Mouse (Mus musculus) limb, embryonic 13.5 days (tissue): ENCODE results near the gene Tecpr2. TPM values are rescaled to one million over a fixed set of nuclear protein-coding genes. Genes with fewer than 3 reads are reported as not detected.

ENCODE experiments used
- ATAC-seq: fragments of 200-750 bp; cut with Nextera tagmentation; 2 replicates; pipeline ENCODE4 v1.8.0; 2017; ENCODE audit warnings: low read depth, moderate number of reproducible peaks, moderate TSS enrichment; ENCODE audit not compliant: low FRiP score
- H3K27ac ChIP-seq: fragments of 300-500 bp; sonication (generic); 2 replicates; pipeline ENCODE4 v1.5.1; 2015; ENCODE audit warnings: inconsistent platforms, mild to moderate bottlenecking, moderate library complexity
- H3K27me3 ChIP-seq: fragments of 300-500 bp; sonication (generic); 2 replicates; pipeline ENCODE4 v1.6.1; 2015; ENCODE audit warnings: mild to moderate bottlenecking, inconsistent platforms
- H3K36me3 ChIP-seq: fragments of 300-500 bp; sonication (generic); 2 replicates; pipeline ENCODE4 v1.6.1; 2015; ENCODE audit warnings: inconsistent platforms, mild to moderate bottlenecking, moderate library complexity
- H3K4me1 ChIP-seq: fragments of 300-500 bp; sonication (generic); 2 replicates; pipeline ENCODE4 v1.6.1; 2015; ENCODE audit warnings: inconsistent platforms
- H3K4me2 ChIP-seq: fragments of 300-500 bp; sonication (generic); replicated peaks from 2 replicates; pipeline ENCODE4 v1.6.1; 2015; ENCODE audit warnings: inconsistent platforms, mild to moderate bottlenecking, moderate library complexity
- H3K4me3 ChIP-seq: fragments of 300-500 bp; sonication (generic); 2 replicates; pipeline ENCODE4 v1.5.1; 2015; ENCODE audit warnings: moderate library complexity, mild to moderate bottlenecking, inconsistent platforms
- H3K9ac ChIP-seq: fragments of 300-500 bp; sonication (generic); 2 replicates; pipeline ENCODE4 v1.6.1; 2015; ENCODE audit warnings: mild to moderate bottlenecking, inconsistent platforms
- H3K9me3 ChIP-seq: fragments of 300-500 bp; sonication (generic); 2 replicates; pipeline ENCODE4 v1.6.1; 2016; ENCODE audit warnings: inconsistent platforms
- WGBS: fragments of 180-500 bp; shearing (Covaris S2); methylation state at CpG from one replicate; pipeline ENCODE4 v1.1.7; 2015; 5-methylcytosine and 5-hydroxymethylcytosine counted together
- polyA plus RNA-seq: library from polyadenylated mRNA; unstranded; fragments of >200 nt; fragmentation: Nextera tagmentation; extraction: Ambion mirVana; gene quantifications from 2 replicates; pipeline ENCODE4 v1.2.1, GENCODE M21; 2015

The Tecpr2 gene
- polyA plus RNA-seq, 1 experiment from 2014 or later: 4.9 TPM

DNA sequence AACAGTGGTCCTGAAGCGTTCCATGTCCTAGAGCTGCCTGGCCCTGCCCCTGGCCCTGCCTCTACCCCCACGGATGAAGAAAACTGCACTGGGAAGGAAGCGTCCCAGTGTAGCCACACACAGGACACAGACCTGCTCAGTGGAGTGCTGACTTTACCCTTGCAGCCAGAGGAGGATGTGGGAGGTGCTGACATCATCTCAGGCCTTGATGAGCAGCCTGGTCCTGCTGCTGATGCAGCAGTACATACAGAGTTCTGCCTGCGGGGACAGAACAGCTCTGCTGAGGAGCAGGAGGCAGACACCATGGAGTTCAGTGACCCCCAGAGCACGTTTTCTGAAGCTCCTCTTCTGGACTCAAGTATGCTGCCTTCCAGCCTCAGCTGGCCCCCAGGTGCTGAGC lies 43.8 kb downstream of the Tecpr2 start:
- H3K9me3 ChIP-seq: no peaks in the 10 kb centered on the region
- H3K4me1 ChIP-seq: 0 out of 2 replicates have a peak, but pooled peaks cover 4% of the 10 kb centered on the region
- H3K4me2 ChIP-seq: no peak overlapping the region
- no peak overlapping the region for H3K27ac ChIP-seq
- H3K36me3 ChIP-seq: peaks cover 45% of the 10 kb centered on the region
- WGBS: 80% methylated on average over 5 of the region's 5 CpGs
- ATAC-seq: no peak; the same call in 1 of the 2 replicates
- H3K4me3 ChIP-seq: no peak overlapping the region
- no peaks in the 10 kb centered on the region for H3K27me3 ChIP-seq
- H3K9ac ChIP-seq: 0 out of 2 replicates have a peak overlapping the region, but pooled peaks have one; percentile 19

DNA sequence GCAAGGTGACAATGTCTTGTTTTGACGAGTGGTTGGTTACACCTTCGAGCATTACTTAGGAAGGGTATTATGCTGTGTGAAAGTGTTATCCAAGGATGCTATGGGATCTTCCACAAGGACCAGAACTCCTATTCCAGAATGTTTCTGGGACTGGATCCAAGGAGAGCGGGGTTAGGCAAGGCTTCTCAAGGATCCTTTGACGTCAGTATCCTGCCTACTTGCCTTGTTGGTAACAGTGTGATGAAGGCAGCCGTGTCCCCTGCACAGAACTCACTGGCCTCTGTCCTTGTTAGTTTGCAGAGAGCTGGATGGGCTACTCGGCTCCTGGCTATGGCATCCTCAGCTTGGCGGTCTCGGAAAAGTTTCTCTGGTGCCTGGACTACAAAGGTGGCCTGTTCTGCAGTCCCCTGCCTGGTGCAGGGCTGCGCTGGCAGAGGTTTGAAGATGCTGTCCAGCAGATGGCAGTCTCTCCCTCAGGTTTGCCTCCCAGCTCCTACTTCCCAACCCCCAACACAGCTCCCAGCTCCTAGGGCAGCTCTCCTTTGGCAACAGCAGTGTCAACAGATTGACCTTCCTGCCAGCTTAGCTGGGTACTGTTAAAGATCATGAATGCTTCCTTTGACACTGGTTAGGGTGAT lies 47.0 kb downstream of the Tecpr2 start:
- WGBS: 55% methylated on average over 9 of the region's 9 CpGs
- H3K4me2 ChIP-seq: no peak overlapping the region
- peak; percentile 87 for ATAC-seq
- H3K4me3 ChIP-seq: no peak overlapping the region
- no peak overlapping the region for H3K9ac ChIP-seq
- no peaks in the 10 kb centered on the region for H3K27me3 ChIP-seq
- peaks cover 55% of the 10 kb centered on the region for H3K36me3 ChIP-seq
- 0 out of 2 replicates have a peak, but pooled peaks cover 4% of the 10 kb centered on the region for H3K4me1 ChIP-seq
- H3K27ac ChIP-seq: peak overlapping the region; percentile 22; the same call in 1 of the 2 replicates
- no peaks in the 10 kb centered on the region for H3K9me3 ChIP-seq

DNA sequence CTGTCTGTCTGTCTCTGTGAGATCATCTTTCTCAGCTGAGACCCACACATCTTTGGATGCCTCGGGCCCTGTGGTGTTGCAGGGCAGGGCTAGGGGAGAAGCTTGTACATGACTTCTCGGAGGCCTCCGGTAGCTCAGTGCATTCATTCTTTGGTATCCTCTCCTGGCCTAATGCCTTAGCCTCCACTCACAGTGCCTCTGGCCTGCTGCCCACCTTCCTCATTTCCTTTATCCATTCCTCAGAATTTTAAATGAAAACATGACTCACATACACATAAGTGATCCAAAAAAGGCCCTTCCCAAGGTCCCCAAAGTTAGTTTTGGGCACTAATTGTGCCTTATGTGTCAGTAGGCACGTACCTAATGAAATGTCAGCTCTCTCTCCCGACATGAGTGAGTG lies 48.4 kb downstream of the Tecpr2 start:
- H3K9ac ChIP-seq: no peak overlapping the region
- no peaks in the 10 kb centered on the region for H3K9me3 ChIP-seq
- H3K4me2 ChIP-seq: no peak overlapping the region
- H3K4me1 ChIP-seq: 0 out of 2 replicates have a peak, but pooled peaks cover 4% of the 10 kb centered on the region
- no peak overlapping the region for H3K4me3 ChIP-seq
- WGBS: 87% methylated on average over 5 of the region's 5 CpGs
- H3K27me3 ChIP-seq: no peaks in the 10 kb centered on the region
- peaks cover 51% of the 10 kb centered on the region for H3K36me3 ChIP-seq
- H3K27ac ChIP-seq: no peak overlapping the region
- ATAC-seq: no peak

DNA sequence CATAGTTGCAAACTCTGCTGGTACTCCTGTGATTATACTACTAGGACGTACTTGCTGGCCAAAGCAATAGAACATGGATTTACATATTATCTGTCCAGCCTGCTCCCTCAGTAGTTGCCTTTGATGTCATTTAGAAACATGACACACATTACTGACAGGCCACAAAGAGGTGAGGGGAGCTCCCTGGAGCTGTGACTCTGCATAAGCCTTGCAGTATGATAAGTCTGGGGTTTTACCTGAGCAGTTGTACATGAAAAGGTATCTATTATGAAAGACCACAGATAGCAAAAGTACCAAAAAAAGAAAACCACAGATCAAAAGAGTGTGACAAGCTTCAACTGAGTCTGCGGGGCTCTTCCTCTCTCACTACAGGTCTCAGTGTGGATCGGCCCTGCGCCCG lies 50.3 kb downstream of the Tecpr2 start:
- Histone ChIP-seq H3K9ac (no peak overlapping the region), H3K4me1 (0 out of 2 replicates have a peak, but pooled peaks cover 4% of the 10 kb centered on the region), H3K36me3 (peaks cover 37% of the 10 kb centered on the region), H3K9me3 (no peaks in the 10 kb centered on the region), H3K27ac (no peak overlapping the region), H3K4me2 (no peak overlapping the region), H3K27me3 (no peaks in the 10 kb centered on the region), H3K4me3 (no peak overlapping the region)
- 95% methylated on average over 5 of the region's 5 CpGs for WGBS
- no peak for ATAC-seq

DNA sequence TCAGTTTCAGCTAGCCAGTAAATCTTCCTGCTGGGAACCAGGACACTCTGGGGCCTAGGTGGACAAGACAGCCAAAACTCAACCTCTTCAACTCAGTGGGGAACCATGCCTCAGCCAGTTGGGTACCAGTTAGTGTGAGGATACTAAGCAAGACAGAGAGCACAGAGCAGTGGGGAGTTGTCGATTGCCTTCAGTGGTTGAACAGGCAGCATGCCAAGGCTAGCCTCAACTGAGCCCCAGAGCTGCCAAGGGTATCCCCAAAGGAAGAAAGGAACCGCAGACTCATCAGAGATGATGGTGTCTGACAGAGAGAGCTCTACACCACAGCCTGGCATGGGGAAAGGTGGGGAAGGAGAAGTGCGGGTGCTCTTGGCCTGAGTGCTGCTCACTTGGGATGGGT lies 51.8 kb downstream of the Tecpr2 start:
- no peaks in the 10 kb centered on the region for H3K9me3 ChIP-seq

DNA sequence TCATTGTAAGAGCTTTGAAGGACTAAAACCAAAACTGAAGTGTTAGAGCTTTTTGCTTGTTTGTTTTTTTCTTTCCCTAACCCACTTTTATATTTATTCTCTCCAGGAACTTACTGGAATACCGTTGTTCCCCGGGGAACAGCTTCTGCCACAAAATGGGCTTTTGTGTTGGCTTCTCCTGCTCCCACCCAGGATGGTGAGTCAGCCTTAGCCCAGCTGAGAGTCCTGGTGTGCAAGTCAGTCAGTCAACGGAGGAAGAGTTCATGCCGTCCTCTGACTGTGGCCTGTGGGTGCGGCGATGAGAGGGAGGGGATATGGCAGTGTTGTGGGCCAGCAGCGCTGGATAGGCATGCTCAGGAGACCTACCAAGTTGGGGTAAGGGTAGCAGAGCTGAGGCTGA lies 57.2 kb downstream of the Tecpr2 start:
- H3K4me3 ChIP-seq: no peak overlapping the region
- H3K36me3 ChIP-seq: peaks cover 49% of the 10 kb centered on the region
- no peak overlapping the region for H3K4me2 ChIP-seq
- no peaks in the 10 kb centered on the region for H3K4me1 ChIP-seq
- no peak overlapping the region for H3K27ac ChIP-seq
- 0 out of 2 replicates have a peak overlapping the region, but pooled peaks have one; percentile 4 for H3K9ac ChIP-seq
- 92% methylated on average over 7 of the region's 7 CpGs for WGBS
- no peaks in the 10 kb centered on the region for H3K9me3 ChIP-seq
- no peaks in the 10 kb centered on the region for H3K27me3 ChIP-seq
- no peak for ATAC-seq

More for the DNA sequence above, 51.8 kb downstream of the Tecpr2 start:
- ATAC-seq: no peak
- H3K9ac ChIP-seq: no peak overlapping the region
- H3K4me1 ChIP-seq: 0 out of 2 replicates have a peak, but pooled peaks cover 3% of the 10 kb centered on the region
- no peak overlapping the region for H3K4me3 ChIP-seq
- no peak overlapping the region for H3K4me2 ChIP-seq
- H3K27ac ChIP-seq: no peak overlapping the region
- 88% methylated on average over 3 of the region's 3 CpGs for WGBS
- H3K36me3 ChIP-seq: peaks cover 48% of the 10 kb centered on the region
- no peaks in the 10 kb centered on the region for H3K27me3 ChIP-seq

DNA sequence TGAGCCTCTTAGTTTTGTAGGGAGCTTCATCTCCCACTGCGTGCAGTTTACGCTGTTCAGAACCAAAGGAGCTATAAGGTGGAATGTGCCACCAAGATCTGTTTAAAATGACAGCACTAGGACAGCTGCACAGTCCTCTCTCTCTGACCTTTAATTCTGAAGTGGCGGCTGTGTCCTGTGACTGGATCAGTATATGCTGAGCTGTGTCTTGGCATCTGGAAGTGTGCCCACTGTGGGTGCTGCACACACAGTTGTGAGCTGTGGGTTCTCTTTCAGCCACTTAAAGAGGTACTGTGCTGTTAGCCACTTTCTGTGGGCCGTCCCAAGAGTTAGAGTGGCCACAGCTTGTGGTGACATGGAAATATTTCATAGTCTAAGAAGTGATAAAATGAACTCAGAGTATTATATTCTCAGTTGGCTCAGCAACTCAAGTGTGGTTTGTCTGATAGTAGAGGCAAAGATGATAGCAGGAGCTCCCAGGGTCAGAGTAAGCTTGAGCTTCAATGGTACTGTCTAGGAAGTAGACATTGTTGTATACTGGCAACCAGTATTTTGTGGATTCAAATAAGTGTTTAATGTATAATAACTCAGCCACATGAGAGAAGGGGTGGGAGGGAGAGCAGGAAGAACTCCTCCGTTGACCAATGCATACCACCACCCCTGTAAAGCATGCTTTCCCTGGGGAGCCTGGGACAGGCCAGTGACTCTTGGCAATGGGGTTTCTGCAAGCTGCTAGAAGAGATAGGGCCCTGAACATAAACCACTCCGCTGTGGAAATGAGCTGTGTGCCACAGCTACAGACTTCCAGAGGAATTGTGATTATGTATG lies 59.2 kb downstream of the Tecpr2 start:
- 95% methylated on average over 6 of the region's 6 CpGs for WGBS
- Histone ChIP-seq H3K9ac (no peak overlapping the region), H3K4me2 (no peak overlapping the region), H3K4me1 (no peaks in the 10 kb centered on the region), H3K9me3 (no peaks in the 10 kb centered on the region), H3K4me3 (no peak overlapping the region), H3K27ac (no peak overlapping the region), H3K36me3 (peaks cover 42% of the 10 kb centered on the region), H3K27me3 (no peaks in the 10 kb centered on the region)
- ATAC-seq: no peak

DNA sequence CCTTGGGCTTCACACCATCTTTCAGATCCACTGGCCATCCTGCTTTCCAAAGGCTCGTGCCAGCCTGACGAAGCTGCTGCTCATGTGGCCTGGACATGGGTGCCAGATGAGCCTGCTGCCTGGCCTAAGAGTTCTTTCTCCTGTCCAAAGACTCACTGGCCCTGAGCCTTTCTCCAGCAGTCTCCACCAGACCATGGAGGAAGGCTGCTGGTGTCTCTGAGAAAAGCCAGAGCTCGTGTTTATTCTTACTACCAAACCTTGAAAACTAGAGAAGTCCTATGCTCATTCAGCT lies 59.8 kb downstream of the Tecpr2 start:
- H3K27ac ChIP-seq: no peak overlapping the region
- H3K9me3 ChIP-seq: no peaks in the 10 kb centered on the region
- no peaks in the 10 kb centered on the region for H3K4me1 ChIP-seq
- H3K27me3 ChIP-seq: no peaks in the 10 kb centered on the region
- no peak for ATAC-seq
- 85% methylated on average over 3 of the region's 3 CpGs for WGBS
- H3K4me3 ChIP-seq: no peak overlapping the region
- no peak overlapping the region for H3K9ac ChIP-seq
- H3K36me3 ChIP-seq: peaks cover 42% of the 10 kb centered on the region
- no peak overlapping the region for H3K4me2 ChIP-seq

DNA sequence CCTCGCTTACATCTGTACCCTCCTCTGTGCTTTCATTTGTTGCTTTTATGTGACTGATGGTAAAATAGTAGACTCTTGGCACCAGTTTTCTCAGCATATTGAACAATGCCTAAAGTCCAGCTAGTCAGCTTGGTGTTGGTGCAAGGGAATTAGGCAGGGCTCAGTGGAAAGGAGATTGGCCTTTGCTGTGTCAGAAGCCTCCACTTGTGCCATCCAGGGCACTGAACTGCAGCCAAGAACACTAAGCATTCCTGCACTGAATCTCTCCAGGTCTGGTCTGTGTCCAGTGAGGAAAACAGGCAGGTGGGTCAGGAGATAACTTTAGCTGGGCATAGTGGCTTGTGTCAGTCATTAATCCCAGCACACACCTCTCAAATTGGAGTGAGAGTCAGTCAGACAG lies 60.3 kb downstream of the Tecpr2 start:
- Histone ChIP-seq H3K4me1 (no peaks in the 10 kb centered on the region), H3K4me3 (no peak overlapping the region), H3K27ac (no peak overlapping the region), H3K27me3 (no peaks in the 10 kb centered on the region), H3K9ac (no peak overlapping the region), H3K36me3 (peaks cover 42% of the 10 kb centered on the region), H3K9me3 (no peaks in the 10 kb centered on the region), H3K4me2 (no peak overlapping the region)
- no peak for ATAC-seq
- 93% methylated on average over 1 of the region's 1 CpGs for WGBS

DNA sequence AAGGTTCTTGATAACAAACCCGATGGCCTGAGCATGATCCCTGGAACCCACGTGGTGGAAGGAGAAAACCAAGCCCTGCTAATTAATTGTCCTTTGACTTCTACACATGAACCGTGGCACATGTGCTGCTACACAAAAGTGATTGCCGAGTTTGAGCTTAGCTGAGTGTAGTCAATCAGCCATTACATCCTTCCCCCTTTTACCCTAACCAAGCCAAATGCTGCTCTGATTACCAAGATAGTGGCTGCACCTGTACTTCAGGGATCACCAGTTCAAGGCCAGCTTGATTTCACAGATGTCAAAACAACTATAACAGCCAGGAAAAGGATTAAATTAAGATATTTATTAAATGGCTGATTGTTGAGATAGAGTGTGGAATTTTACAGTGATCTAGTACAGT lies 61.1 kb downstream of the Tecpr2 start:
- Histone ChIP-seq H3K27me3 (no peaks in the 10 kb centered on the region), H3K4me1 (no peaks in the 10 kb centered on the region), H3K27ac (no peak overlapping the region), H3K4me2 (no peak overlapping the region), H3K4me3 (no peak overlapping the region), H3K9me3 (no peaks in the 10 kb centered on the region), H3K36me3 (peaks cover 45% of the 10 kb centered on the region), H3K9ac (no peak overlapping the region)
- whole genome bisulfite sequencing: 85% methylated on average over 4 of the region's 4 CpGs
- no peak for ATAC-seq

DNA sequence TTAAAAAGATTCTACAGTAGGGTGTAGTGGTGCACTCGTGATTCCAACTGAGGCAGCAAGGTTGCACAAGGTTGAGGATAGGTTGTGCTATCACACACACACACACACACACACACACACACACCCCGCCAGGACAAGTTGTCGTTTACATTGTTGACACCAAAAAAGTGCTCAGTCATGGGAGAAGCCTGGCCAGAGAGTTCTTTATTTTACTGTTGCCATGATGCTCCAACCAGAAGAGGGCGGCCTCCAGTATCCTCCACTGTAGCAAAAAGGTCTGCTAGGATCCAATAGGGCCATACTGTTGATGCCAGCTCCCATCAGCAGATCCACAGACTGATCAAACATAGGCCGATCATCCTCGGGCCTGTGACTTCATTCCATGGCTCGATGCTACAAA lies 62.2 kb downstream of the Tecpr2 start:
- ATAC-seq: no peak
- WGBS: 87% methylated on average over 7 of the region's 7 CpGs

DNA sequence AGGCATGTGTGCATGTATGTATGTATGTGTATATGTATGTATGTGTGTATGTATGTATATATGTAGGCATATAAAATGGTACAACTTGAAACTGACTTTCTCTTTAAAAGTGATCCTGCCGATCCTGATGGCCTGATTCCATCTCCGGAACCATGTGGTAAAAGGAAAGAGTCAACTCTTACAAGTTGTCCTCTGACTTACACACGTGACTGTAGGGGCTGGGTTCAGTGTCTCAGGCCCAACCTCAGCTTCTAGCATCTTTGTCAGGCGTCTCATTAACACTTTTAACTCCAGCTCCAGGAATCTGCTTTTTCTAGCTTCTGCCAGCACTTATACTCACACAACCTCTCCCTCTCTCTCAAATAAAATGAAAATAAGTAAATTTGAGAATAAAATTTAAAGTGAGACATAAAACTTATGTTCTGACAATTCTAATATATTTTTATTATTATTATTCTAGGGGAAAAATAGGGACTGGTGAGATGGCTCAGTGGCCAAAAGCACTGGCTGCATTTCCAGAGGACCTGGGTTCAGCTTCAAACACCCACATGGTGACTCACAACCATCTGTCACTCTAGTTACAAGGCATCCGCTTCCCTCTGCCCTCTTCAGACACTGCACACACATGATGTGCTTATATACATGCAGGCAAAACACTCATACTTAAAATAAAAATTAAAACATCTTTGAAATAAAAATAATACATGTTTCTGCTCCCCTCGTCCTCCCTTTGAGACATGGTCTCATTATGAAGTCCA lies 63.7 kb downstream of the Tecpr2 start:
- no peaks in the 10 kb centered on the region for H3K4me1 ChIP-seq
- H3K27me3 ChIP-seq: no peaks in the 10 kb centered on the region
- no peak overlapping the region for H3K4me3 ChIP-seq
- no peak overlapping the region for H3K9ac ChIP-seq
- no peak overlapping the region for H3K27ac ChIP-seq
- no peak overlapping the region for H3K4me2 ChIP-seq
- no peaks in the 10 kb centered on the region for H3K9me3 ChIP-seq
- no peak for ATAC-seq
- 82% methylated on average over 6 of the region's 6 CpGs for WGBS
- H3K36me3 ChIP-seq: peaks cover 42% of the 10 kb centered on the region

More for the DNA sequence above, 62.2 kb downstream of the Tecpr2 start:
- H3K4me1 ChIP-seq: no peaks in the 10 kb centered on the region
- H3K36me3 ChIP-seq: peaks cover 46% of the 10 kb centered on the region
- H3K9me3 ChIP-seq: no peaks in the 10 kb centered on the region
- H3K4me3 ChIP-seq: no peak overlapping the region
- no peak overlapping the region for H3K27ac ChIP-seq
- no peak overlapping the region for H3K9ac ChIP-seq
- no peaks in the 10 kb centered on the region for H3K27me3 ChIP-seq
- H3K4me2 ChIP-seq: no peak overlapping the region
